Mouse (Mus musculus) CH12.LX (cell line): ENCODE results near the gene Fxyd5. TPM values are rescaled to one million over a fixed set of nuclear protein-coding genes. Genes with fewer than 3 reads are reported as not detected.

ENCODE experiments used
- DNase-seq: peaks from one replicate; pipeline ENCODE4 v3.0.0-alpha.2; 2013; ENCODE audit errors: extremely low read depth
- H3K27ac ChIP-seq: 2 replicates; pipeline ENCODE4 v1.5.1; 2012; ENCODE audit warnings: low read depth, mild to moderate bottlenecking, control low read depth, moderate library complexity; ENCODE audit not compliant: insufficient read depth
- H3K27me3 ChIP-seq: replicated peaks from 2 replicates; pipeline ENCODE3; 2012; ENCODE audit warnings: inconsistent platforms
- H3K36me3 ChIP-seq, 2 experiments: replicated peaks in 1 of 2; 2 replicates each; pipeline versions ENCODE3 to v1.6.1; 2012; ENCODE audit warnings: inconsistent platforms in 1 of 2, low read length in 1 of 2, mild to moderate bottlenecking in 1 of 2, mixed read lengths in 1 of 2, moderate library complexity in 1 of 2; ENCODE audit not compliant: control insufficient read depth in 1 of 2, insufficient read depth in 1 of 2
- H3K4me1 ChIP-seq, 2 experiments: 2 replicates each; pipeline ENCODE4 v1.6.1; 2012; ENCODE audit warnings: inconsistent platforms in 1 of 2, moderate library complexity in 1 of 2; ENCODE audit not compliant: insufficient read depth in 2 of 2, control insufficient read depth in 1 of 2
- H3K4me2 ChIP-seq: 2 replicates; pipeline ENCODE4 v1.6.1; 2012; ENCODE audit warnings: low read depth, mild to moderate bottlenecking, control low read depth; ENCODE audit not compliant: poor library complexity, insufficient read depth, severe bottlenecking
- H3K4me3 ChIP-seq, 3 experiments: fragments of 150-350 bp in 1 of 3; sonication (generic) in 1 of 3; replicated peaks in 1 of 3; 2 replicates each; pipeline versions ENCODE3 to v1.5.1; 2011 to 2012; ENCODE audit warnings: low read depth in 2 of 3, low read length in 2 of 3, mild to moderate bottlenecking in 2 of 3, moderate library complexity in 2 of 3, control low read depth in 1 of 3, improper control_type of control experiment in 1 of 3, inconsistent platforms in 1 of 3, mixed read lengths in 1 of 3; ENCODE audit not compliant: poor library complexity in 1 of 3
- H3K79me2 ChIP-seq: replicated peaks from 2 replicates; pipeline ENCODE4 v1.6.1; 2012; ENCODE audit warnings: mild to moderate bottlenecking, moderate library complexity; ENCODE audit not compliant: control insufficient read depth, poor library complexity, insufficient read depth, severe bottlenecking; ENCODE audit errors: extremely low read depth
- H3K9ac ChIP-seq: 2 replicates; pipeline ENCODE4 v1.6.1; 2012; ENCODE audit warnings: low read depth, mild to moderate bottlenecking, control low read depth, moderate library complexity; ENCODE audit not compliant: insufficient read depth
- H3K9me3 ChIP-seq: replicated peaks from 2 replicates; pipeline ENCODE3; 2012; ENCODE audit warnings: low read length, inconsistent platforms, mixed read lengths
- CHD1 ChIP-seq: IDR thresholded peaks from 2 replicates; pipeline ENCODE4 v1.6.1; 2012; ENCODE audit warnings: low read depth, low read length, improper control_type of control experiment, inconsistent platforms
- CHD2 ChIP-seq: IDR thresholded peaks from 2 replicates; pipeline ENCODE4 v1.6.1; 2011; ENCODE audit warnings: low read length, improper control_type of control experiment
- CTCF ChIP-seq, 2 experiments: IDR thresholded peaks in 1 of 2; conservative IDR thresholded peaks in 1 of 2; 2 replicates each; pipeline ENCODE4 v1.5.1; 2011 to 2012; ENCODE audit warnings: low read depth in 2 of 2, low read length in 2 of 2, improper control_type of control experiment in 1 of 2, inconsistent platforms in 1 of 2, mild to moderate bottlenecking in 1 of 2, moderate library complexity in 1 of 2
- E2F4 ChIP-seq: IDR thresholded peaks from 2 replicates; pipeline ENCODE4 v1.6.1; 2011; ENCODE audit warnings: low read depth, low read length, improper control_type of control experiment; ENCODE audit not compliant: insufficient replicate concordance
- ELF1 ChIP-seq: IDR thresholded peaks from 2 replicates; pipeline ENCODE4 v1.6.1; 2014; ENCODE audit warnings: low read depth, mild to moderate bottlenecking, inconsistent platforms, low read length, improper control_type of control experiment
- GABPA ChIP-seq: IDR thresholded peaks from 2 replicates; pipeline ENCODE4 v1.6.1; 2012; ENCODE audit warnings: low read depth, low read length, improper control_type of control experiment, inconsistent platforms; ENCODE audit not compliant: insufficient replicate concordance
- IRF4 ChIP-seq: IDR thresholded peaks from 2 replicates; pipeline ENCODE4 v1.6.1; 2014; ENCODE audit warnings: low read depth, mild to moderate bottlenecking, inconsistent platforms, low read length, improper control_type of control experiment
- JUND ChIP-seq: conservative IDR thresholded peaks from 2 replicates; pipeline ENCODE4 v1.6.1; 2011; ENCODE audit warnings: low read depth, low read length, improper control_type of control experiment
- KAT2A ChIP-seq: IDR thresholded peaks from 2 replicates; pipeline ENCODE4 v1.6.1; 2012; ENCODE audit warnings: low read length, improper control_type of control experiment, inconsistent platforms; ENCODE audit not compliant: insufficient replicate concordance
- MAX ChIP-seq: IDR thresholded peaks from 2 replicates; pipeline ENCODE4 v1.6.1; 2011; ENCODE audit warnings: low read length, improper control_type of control experiment
- MAZ ChIP-seq: IDR thresholded peaks from 2 replicates; pipeline ENCODE4 v1.6.1; 2012; ENCODE audit warnings: low read depth, mild to moderate bottlenecking, inconsistent platforms, low read length, improper control_type of control experiment, moderate library complexity
- MEF2A ChIP-seq: IDR thresholded peaks from 2 replicates; pipeline ENCODE4 v1.6.1; 2014; ENCODE audit warnings: low read depth, mild to moderate bottlenecking, inconsistent platforms, low read length, improper control_type of control experiment, borderline replicate concordance
- NELFE ChIP-seq: IDR thresholded peaks from 2 replicates; pipeline ENCODE4 v1.6.1; 2011; ENCODE audit warnings: low read depth, low read length, improper control_type of control experiment
- POLR2A ChIP-seq: IDR thresholded peaks from 2 replicates; pipeline ENCODE4 v1.6.1; 2011; ENCODE audit warnings: low read depth, mild to moderate bottlenecking, improper control_type of control experiment, low read length
- RAD21 ChIP-seq: IDR thresholded peaks from 2 replicates; pipeline ENCODE4 v1.6.1; 2011; ENCODE audit warnings: low read depth, mild to moderate bottlenecking, low read length, improper control_type of control experiment, moderate library complexity
- SMC3 ChIP-seq: IDR thresholded peaks from 2 replicates; pipeline ENCODE4 v1.6.1; 2011; ENCODE audit warnings: low read depth, low read length, improper control_type of control experiment
- TBP ChIP-seq: conservative IDR thresholded peaks from 2 replicates; pipeline ENCODE4 v1.6.1; 2011; ENCODE audit warnings: low read depth, low read length, improper control_type of control experiment
- USF2 ChIP-seq: conservative IDR thresholded peaks from 2 replicates; pipeline ENCODE4 v1.6.1; 2011; ENCODE audit warnings: low read depth, low read length, improper control_type of control experiment
- ZKSCAN1 ChIP-seq: IDR thresholded peaks from 2 replicates; pipeline ENCODE4 v1.6.1; 2012; ENCODE audit warnings: low read depth, inconsistent platforms, low read length, improper control_type of control experiment, borderline replicate concordance
- dilution Hi-C: fragments of 300-500 bp; cut with MboI; formaldehyde crosslinking; loops from 2 replicates; pipeline ENCODE4 v1.14.3; 2020; ENCODE audit warnings: low sequenced_read_pairs; ENCODE audit not compliant: extremely low pct_unique_long_range_greater_than_20kb, extremely low pct_ligation_motif_present
- in situ Hi-C: fragments of 300-500 bp; cut with MboI; formaldehyde crosslinking; loops from 3 replicates; pipeline ENCODE4 v1.14.3; 2019; ENCODE audit warnings: low sequenced_read_pairs, low pct_ligation_motif_present, low pct_unique_long_range_greater_than_20kb, mixed read lengths
- polyA plus RNA-seq: library from polyadenylated mRNA; unstranded; fragments of >175 nt; gene quantifications from 2 replicates; pipeline ENCODE4 v1.2.1, GENCODE M21; 2012; ENCODE audit warnings: low read depth; ENCODE audit not compliant: insufficient read length
- total RNA-seq, 2 experiments: library from RNA; depleted of rRNA; stranded (reverse); fragments of 300-350 nt in 1 of 2; fragments of >200 nt in 1 of 2; gene quantifications; 2 replicates each; pipeline ENCODE4 v1.2.3; 2012 to 2014

The Fxyd5 gene
- total and polyA plus RNA-seq, 3 experiments: 43.8 to 124 (median 71.6) TPM

GRCm38 (mm10) chr7:30996491-30996890 is 45.8 kb downstream of the Fxyd5 start:
- H3K79me2 ChIP-seq: no peaks in the 10 kb centered on the region
- dilution Hi-C loops (no loop called here), in situ Hi-C loops (no loop called here)
- no peak overlapping the region for H3K27ac ChIP-seq
- H3K36me3 ChIP-seq: no peaks in the 10 kb centered on the region
- DNase-seq: no peak
- H3K4me3 ChIP-seq: no peak overlapping the region
- H3K27me3 ChIP-seq: no peaks in the 10 kb centered on the region
- H3K4me2 ChIP-seq: no peak overlapping the region
- peaks cover 11 to 18% of the 10 kb centered on the region in 2 experiments for H3K4me1 ChIP-seq
- TF ChIP-seq KAT2A (no peak), CHD1 (no peak), E2F4 (no peak), NELFE (no peak), MAZ (no peak), POLR2A (no peak), JUND (no peak), ELF1 (no peak), CTCF (conservative IDR thresholded peaks at IDR 0.05 in 1 of 2, IDR thresholded peaks at IDR 0.05 in 1 of 2; ENCODE audit: low read depth in 2 of 2, low read length in 2 of 2) (peak in 1 of 2 experiments; percentile 43; a peak in 2 of 4 replicates), RAD21 (no peak; the same call in none of the 2 replicates), USF2 (no peak), SMC3 (peak; percentile 20)
- peaks cover 6% of the 10 kb centered on the region for H3K9me3 ChIP-seq
- no peak overlapping the region for H3K9ac ChIP-seq

GRCm38 (mm10) chr7:30993986-30994385 is 48.3 kb downstream of the Fxyd5 start:
- Histone ChIP-seq H3K27me3 (no peaks in the 10 kb centered on the region), H3K4me1 (no peaks in the 10 kb centered on the region), H3K4me3 (no peak overlapping the region), H3K27ac (no peak overlapping the region), H3K9me3 (peaks cover 6% of the 10 kb centered on the region), H3K9ac (no peak overlapping the region), H3K4me2 (no peak overlapping the region), H3K36me3 (no peaks in the 10 kb centered on the region), H3K79me2 (no peaks in the 10 kb centered on the region)
- dilution Hi-C loops: no loop called here
- TF ChIP-seq JUND: no peak
- TF ChIP-seq MEF2A: no peak
- no peak for TF ChIP-seq SMC3
- TF ChIP-seq GABPA: no peak
- TF ChIP-seq MAX: no peak
- TF ChIP-seq TBP: no peak
- no peak for TF ChIP-seq USF2
- no peak for TF ChIP-seq ZKSCAN1
- TF ChIP-seq CHD2: no peak
- no peak for TF ChIP-seq IRF4
- in situ Hi-C loops: no loop called here
- DNase-seq: no peak
